Mouse (Mus musculus): Measurements from ENCODE around the gene Nom1.

DNA sequence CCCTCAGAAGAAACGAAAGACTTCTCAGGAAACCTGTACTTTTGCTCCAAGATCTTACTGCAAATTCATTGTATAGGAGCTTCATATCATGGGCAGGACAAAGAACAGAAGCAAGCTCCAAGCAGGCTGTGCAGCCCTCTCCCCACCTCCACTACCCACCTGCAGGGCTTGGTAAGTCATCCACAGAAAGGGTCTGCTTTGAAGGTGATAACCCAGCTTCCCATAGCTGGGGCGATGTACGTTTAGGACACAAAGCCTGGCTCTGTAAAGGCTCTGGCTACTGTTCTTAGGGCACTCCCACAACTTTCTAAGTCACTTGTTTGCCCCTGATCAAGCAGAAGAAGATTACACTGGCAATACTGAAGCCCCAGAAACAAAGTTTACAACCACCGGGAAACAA lies 49.3 kb downstream of the Nom1 start:
- TF ChIP-seq CTCF (IDR thresholded peaks at IDR 0.05) = no peak
- no peak for TF ChIP-seq POLR2A (IDR thresholded peaks at IDR 0.05; ENCODE audit: insufficient read depth, low read depth, low read length)
- no peak for TF ChIP-seq EP300 (IDR thresholded peaks at IDR 0.05; ENCODE audit: insufficient read depth, low read depth, low read length)
